Mouse (Mus musculus) intestine, embryonic 15.5 days (tissue): Measurements from ENCODE around the gene Chchd5. TPM values are rescaled to one million over a fixed set of nuclear protein-coding genes. Genes with fewer than 3 reads are reported as not detected.

ENCODE experiments used
- polyA plus RNA-seq: library from polyadenylated mRNA; unstranded; fragments of >200 nt; fragmentation: Nextera tagmentation; extraction: Ambion mirVana; gene quantifications from 2 replicates; pipeline ENCODE4 v1.2.1, GENCODE M21; 2015

Chchd5 gene
- polyA plus RNA-seq, 1 experiment from 2014 or later = 24.5 TPM

Other genes with a start within 250 kb of the Chchd5 start
- 6.6 and 7.2 TPM in 2 replicates for gene Zc3h8, start 185.6 kb upstream of the Chchd5 start, polyA plus RNA-seq
- gene Zc3h6, start 162.3 kb upstream of the Chchd5 start, polyA plus RNA-seq = 1.5 and 1.9 TPM in 2 replicates
- 10.1 and 11.0 TPM in 2 replicates for gene Gm10762, start 162.0 kb upstream of the Chchd5 start, polyA plus RNA-seq
- gene Vinac1, start 81.5 kb upstream of the Chchd5 start, polyA plus RNA-seq = 0.04 and 0.09 TPM in 2 replicates
- gene Ttl, start 63.8 kb upstream of the Chchd5 start, polyA plus RNA-seq = 10.6 TPM in 2 replicates
- 28.6 and 29.0 TPM in 2 replicates for gene Polr1b, start 28.7 kb upstream of the Chchd5 start, polyA plus RNA-seq
- 33.6 and 35.4 TPM in 2 replicates for gene Slc20a1, start 69.1 kb downstream of the Chchd5 start, polyA plus RNA-seq
- 34.2 and 35.8 TPM in 2 replicates for gene Ckap2l, start 167.5 kb downstream of the Chchd5 start, polyA plus RNA-seq
- 0.40 and 0.68 TPM in 2 replicates for gene Il1a, start 180.3 kb downstream of the Chchd5 start, polyA plus RNA-seq
- gene Il1b, start 241.4 kb downstream of the Chchd5 start, polyA plus RNA-seq = 0.16 and 0.38 TPM in 2 replicates